Mouse (Mus musculus) activated CD4-positive, CD25-positive, alpha-beta regulatory T cell, adult 4 months (primary cell): ENCODE measurements around the gene Edf1. TPM values are rescaled to one million over a fixed set of nuclear protein-coding genes. Genes with fewer than 3 reads are reported as not detected.

Source experiments
- ATAC-seq: one replicate; pipeline ENCODE4 v1.8.0; 2017
- polyA plus RNA-seq, 2 experiments: library from polyadenylated mRNA; unstranded; fragments of 100-300 nt; shearing (Covaris generic); gene quantifications; one replicate each; pipeline ENCODE4 v1.2.1; 2017

The Edf1 gene
- polyA plus RNA-seq, 2 experiments from 2014 or later = 290 to 402 TPM

GRCm38 (mm10) chr2:25561946-25562345 is 4.3 kb downstream of the Edf1 start:
- no peak for ATAC-seq

DNA sequence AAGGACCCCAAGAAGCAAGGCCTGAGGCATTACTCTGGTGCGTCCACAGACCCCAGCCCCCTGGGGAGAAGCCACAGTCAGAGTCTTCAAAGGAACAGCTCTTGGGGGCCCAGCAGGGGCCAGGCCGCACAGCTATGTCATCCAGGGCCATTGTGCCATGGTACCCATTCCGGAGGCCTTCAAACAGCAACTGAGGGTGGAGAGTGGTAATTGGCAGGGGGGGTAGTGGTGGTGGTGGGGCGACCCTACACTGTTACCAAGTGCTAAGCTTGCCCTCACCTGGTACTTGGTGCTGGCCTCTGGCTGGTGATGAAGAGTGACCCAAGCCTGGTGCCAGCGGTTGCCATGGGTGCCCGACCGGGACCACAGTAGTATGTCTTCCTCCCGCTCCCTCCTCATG is 8.1 kb downstream of the Edf1 start:
- no peak for ATAC-seq

- no peak for ATAC-seq
These were observed 8.9 kb downstream of the Edf1 start for GRCm38 (mm10) chr2:25566558-25566957.

DNA sequence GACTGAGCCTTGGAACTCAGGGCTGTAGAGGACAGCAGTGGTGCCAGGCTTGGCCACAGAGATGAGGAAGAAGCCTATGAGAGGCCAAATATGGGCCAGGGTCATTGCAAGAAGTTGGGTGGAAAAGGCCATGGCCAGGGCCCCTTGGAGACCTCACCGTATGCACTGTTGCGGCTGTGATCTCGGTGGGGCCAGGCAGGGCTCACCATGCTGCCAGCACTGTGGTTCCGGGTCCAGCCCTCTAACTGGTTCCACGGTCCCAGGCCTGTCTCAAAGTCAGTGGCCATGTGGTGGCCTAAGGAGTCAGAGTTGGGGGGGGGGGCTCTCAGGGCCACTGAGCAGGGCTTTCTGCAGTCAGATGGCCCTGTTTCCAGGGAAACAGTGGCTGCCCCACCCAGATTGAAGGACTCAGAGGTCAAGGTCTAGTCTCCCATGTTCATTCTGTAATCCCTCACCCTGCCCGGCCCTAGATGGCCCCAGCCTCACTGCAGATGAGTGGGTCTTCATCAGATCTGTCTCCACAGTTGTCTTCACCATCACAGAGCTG is 10.9 kb downstream of the Edf1 start:
- no peak for ATAC-seq

DNA sequence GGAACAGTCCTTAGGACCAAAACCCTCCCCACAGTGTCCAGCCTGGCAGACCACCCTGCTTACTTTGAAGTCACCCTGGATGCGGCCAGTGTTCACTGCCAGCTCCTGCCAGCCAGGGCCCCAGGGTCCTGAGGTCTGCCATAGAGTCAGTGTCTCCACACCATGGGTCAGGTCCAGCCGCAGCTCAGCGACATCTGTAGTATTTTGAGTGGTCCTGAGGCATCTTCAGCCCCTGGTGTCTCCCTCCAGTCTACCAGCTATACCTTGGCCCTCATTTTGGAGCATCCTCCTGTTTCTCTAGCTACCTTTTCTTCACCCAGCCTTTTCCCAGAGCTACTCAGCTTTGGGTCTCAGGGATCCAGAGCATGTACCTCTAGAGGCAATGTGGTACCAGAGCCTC is 11.7 kb downstream of the Edf1 start:
- ATAC-seq = no peak

DNA sequence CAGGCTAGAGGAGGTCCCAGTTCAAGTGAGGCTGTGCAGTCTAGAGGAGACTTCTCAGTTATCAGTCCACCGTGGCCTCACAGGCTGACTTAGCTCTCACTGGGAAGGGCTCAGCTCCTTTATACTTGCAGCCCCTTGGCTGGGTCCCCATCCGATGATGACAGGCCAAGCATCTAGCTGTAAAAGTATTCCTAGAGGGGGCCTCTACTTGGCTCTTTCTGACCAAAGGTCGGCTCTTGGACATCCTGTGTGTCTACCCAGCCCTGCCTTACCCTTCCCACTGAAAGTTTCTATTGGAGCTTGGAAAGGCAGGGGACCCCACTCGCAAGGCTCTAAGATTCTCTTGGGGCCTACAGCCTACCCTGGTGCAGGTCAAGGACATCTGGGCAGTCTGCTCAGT is 13.6 kb downstream of the Edf1 start:
- ATAC-seq = no peak

DNA sequence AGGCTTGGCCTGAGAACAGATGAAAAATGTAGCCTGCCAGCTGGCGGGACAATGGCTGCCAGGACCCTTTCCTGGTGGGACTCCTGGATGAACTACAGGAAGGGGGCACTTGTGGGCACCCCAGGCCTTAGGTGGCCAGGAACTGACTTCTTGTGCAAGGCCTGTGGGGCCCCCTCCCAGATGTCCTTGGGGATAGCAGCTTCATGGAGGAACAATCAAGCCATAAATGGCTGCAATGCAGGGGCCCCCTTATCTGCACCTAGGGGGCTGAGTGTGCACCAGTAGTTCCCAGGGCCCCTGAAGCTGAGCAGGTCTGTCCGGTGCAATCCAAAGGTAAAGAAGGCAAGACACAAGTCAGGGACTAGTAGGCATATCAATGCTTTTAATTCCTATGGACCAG is 15.4 kb downstream of the Edf1 start:
- ATAC-seq = no peak

DNA sequence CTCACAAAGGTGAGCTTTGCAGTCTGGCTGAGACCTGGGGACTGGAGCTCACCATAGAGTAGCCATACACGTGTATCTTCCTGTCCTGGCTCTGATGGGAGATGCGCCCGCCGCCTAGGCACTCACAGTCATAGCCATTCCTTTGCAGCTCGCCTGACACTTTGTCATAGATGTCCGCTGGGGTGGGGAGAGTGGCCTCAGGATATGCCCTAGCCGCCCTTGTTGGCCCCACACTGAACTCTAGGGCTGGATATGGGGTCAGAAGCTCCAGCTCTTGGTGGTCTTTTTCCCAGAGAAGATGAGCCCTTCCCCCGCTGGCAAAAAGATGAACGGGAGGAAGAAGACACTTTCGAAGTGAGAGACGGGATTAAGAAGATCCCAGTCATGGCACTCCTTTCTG is 16.5 kb downstream of the Edf1 start:
- no peak for ATAC-seq

GRCm38 (mm10) chr2:25574579-25575431 is 17.2 kb downstream of the Edf1 start, which contains the start of the genes Mamdc4 and Phpt1:
Mamdc4 (minus strand) TSS chr2:25574845.
Phpt1 (minus strand) TSS chr2:25575224.
- peak; percentile 95 for ATAC-seq

DNA sequence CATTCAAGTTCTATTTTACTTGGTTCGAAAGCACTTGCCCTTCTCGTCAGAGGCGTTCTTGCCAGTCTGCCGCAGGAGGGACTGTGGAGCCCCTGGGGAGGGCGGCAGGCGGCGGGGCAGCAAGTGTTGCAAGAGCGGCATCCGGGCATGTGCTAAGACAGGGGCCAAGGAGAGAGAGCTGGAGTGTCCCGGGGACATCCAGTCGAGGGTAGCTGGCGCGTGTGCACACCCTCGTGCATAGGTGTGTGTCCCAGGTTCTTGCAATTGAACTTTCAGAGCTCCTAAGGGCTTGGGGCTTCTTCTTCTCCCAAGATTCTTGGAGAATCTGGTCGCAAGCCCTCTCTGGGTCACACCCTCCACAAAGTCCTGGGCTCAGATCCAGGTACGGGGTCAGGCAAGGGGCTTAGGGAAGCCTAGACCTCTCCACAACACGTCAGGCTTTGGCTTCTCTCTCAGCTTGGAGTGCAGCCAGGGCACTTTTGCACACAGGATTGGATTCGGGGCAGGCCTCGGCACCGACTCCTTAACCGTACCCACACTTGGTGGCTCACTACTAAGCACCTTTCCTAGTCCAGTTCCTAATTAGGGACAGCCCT is 17.9 kb downstream of the Edf1 start:
- ATAC-seq = no peak

GRCm38 (mm10) chr2:25576028-25576850 is 18.6 kb downstream of the Edf1 start:
- ATAC-seq = no peak

DNA sequence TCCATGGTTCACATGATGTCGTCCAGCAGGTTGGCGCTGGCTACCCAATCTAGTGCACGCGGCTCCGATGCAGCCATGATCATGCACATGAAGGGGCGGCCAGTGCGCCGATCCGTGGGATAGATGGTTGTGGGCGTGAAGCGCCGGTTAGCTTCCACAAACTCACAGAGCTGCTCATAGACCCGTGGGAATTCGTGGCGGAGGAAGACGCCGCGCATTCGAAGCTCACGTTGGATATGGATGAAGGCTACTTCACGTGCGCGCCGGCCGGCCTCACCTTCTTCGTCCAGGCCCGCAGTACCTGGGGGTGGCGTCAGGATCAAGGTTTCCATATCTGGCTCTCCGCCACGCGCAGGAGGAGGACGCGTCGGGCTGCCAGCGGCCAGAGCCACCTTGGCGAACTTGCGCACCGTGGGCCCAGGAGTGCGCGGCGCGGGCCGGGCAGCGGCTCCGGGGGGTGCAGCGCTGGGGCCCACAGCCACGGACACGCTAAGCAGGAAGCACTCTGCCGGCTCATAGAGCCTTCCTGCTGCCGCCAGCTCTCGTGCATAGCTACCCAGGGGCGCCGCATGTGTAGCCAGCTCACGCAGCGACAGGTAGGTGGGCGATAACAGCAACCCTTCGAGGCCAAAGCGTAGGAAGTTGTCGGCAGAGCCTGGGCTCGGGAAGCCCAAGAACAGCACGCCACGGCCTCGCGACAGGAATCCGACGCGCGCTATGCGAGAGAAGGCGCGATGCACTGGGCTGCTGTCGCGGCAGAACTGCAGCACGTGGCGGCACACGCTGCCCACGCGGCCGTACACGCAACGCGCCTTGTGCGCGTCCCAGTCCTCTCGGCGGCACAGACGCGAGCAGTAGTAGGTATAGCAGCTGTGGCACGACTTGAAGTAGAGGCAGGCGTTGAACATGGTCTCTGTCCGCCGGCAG is 19.6 kb downstream of the Edf1 start:
- no peak for ATAC-seq

DNA sequence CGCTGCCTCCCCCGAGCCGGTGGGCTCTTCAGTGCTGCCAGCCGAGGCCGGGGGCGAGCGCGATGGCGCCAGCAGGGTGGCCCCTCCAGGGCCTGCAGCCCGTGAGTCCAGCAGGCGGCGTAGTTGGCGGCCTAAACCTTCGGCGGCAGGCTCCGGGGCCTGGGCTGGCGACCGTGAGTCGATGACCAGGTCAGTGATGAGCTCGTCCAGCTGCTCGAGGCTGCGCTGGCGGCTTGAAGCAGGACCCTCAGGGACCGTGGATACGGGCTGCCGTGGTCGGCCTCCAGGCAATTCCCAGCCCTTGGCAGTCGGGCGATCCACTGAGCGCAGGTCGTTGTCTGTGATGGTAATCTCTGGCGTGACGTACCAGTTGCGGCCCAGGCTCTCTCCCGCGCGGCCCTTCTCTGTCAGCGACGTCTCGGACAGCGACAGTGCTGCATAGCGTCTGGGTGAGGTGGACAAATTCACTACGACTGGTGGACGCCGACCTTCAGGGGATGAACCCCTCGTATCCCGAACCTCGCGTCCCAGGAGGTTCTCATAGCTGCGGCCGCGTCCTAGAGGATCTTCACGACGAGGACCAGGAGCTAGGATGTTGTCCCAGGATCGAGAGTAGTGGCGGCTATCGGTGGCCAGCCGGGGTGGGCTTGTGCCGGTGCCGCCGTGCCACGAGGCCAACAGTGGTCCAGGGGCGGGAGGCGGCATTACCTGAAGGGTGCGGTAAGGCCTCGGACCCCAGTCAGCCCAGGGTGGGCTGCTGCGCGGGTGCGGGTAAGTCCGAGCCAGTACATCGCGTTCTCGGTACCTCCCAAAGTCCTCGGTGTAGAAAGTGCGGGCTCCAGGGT is 20.5 kb downstream of the Edf1 start:
- ATAC-seq = no peak

GRCm38 (mm10) chr2:25578796-25579736 is 21.4 kb downstream of the Edf1 start:
- ATAC-seq = no peak

- ATAC-seq = peak; percentile 47
These were observed 22.3 kb downstream of the Edf1 start for GRCm38 (mm10) chr2:25579737-25580460.

GRCm38 (mm10) chr2:25580621-25581101 is 23.0 kb downstream of the Edf1 start:
- no peak for ATAC-seq

DNA sequence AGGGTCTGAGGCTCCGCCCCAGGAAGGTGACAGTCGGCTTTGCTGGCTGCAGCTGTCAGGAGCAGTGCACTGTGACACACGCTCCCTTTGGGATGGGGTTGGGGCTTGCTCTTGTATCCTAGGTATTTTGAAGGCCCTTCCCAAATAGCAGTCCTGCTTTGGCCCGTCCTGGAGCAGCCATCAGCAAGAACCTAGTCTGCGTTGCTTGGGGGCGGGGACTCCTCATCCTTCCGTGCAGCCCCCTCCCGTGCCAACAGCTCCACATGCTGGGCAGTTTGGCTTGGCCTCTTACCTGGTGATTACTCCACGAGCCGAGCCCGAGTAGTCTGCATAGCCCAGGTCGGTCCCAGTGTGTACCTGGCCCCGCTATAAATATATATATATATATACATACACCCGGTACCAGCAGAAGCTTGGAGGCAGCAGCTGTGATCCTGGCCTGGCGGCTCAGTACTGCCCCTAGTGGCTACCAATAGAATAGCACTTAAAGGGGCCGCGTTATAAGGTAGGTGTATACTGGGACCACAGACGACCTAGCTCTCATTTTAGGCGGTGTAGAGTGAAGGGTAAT is 23.7 kb downstream of the Edf1 start, which contains the start of gene Ajm1:
TSS of gene Ajm1 (minus strand) at position 464 of the 571 bp plus-strand sequence.
- peak; percentile 63 for ATAC-seq

DNA sequence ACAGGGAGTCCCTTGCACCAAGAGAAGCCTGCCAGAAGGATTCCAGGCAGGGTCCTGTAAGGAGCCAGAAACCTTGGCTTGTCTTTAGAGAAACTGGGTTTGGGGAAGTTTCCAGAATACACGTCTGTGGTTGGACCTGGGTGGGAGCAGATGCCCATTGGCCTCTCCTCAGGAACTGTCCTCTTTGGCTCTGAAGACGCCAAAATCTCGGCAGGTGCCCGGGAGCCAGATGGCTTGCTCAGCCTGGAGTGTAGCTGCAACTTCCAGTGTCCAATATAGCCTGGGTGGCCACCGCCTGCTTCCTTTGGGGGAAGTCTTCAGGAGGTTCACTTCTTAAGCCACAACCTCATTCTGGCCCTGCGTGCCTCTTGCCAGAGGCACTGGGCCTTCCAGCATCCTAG is 24.3 kb downstream of the Edf1 start:
- no peak for ATAC-seq
